Mouse (Mus musculus) limb, embryonic 15.5 days (tissue): Measurements from ENCODE around the gene Kptn. TPM values are rescaled to one million over a fixed set of nuclear protein-coding genes. Genes with fewer than 3 reads are reported as not detected.

Experiments used
- ATAC-seq: fragments of 200-750 bp; cut with Nextera tagmentation; 2 replicates; pipeline ENCODE4 v1.8.0; 2017; ENCODE audit warnings: low read depth, moderate TSS enrichment; ENCODE audit not compliant: insufficient number of reproducible peaks, low FRiP score, low TSS enrichment
- H3K27ac ChIP-seq: fragments of 300-500 bp; sonication (generic); 2 replicates; pipeline ENCODE4 v1.5.1; 2015; ENCODE audit warnings: moderate library complexity, mild to moderate bottlenecking, inconsistent platforms
- H3K27me3 ChIP-seq: fragments of 300-500 bp; sonication (generic); 2 replicates; pipeline ENCODE4 v1.6.1; 2015; ENCODE audit warnings: inconsistent platforms
- H3K36me3 ChIP-seq: fragments of 300-500 bp; sonication (generic); 2 replicates; pipeline ENCODE4 v1.6.1; 2015; ENCODE audit warnings: inconsistent platforms
- H3K4me1 ChIP-seq: fragments of 300-500 bp; sonication (generic); 2 replicates; pipeline ENCODE4 v1.6.1; 2015; ENCODE audit warnings: inconsistent platforms
- H3K4me2 ChIP-seq: fragments of 300-500 bp; sonication (generic); 2 replicates; pipeline ENCODE4 v1.6.1; 2015; ENCODE audit warnings: mild to moderate bottlenecking, inconsistent platforms
- H3K4me3 ChIP-seq: fragments of 300-500 bp; sonication (generic); 2 replicates; pipeline ENCODE4 v1.5.1; 2015; ENCODE audit warnings: mild to moderate bottlenecking, inconsistent platforms
- H3K9ac ChIP-seq: fragments of 300-500 bp; sonication (generic); 2 replicates; pipeline ENCODE4 v1.6.1; 2015; ENCODE audit warnings: inconsistent platforms
- H3K9me3 ChIP-seq: fragments of 300-500 bp; sonication (generic); 2 replicates; pipeline ENCODE4 v1.6.1; 2016; ENCODE audit warnings: inconsistent platforms
- WGBS: fragments of 180-500 bp; shearing (Covaris S2); methylation state at CpG from one replicate; pipeline ENCODE4 v1.1.7; 2015; 5-methylcytosine and 5-hydroxymethylcytosine counted together
- polyA plus RNA-seq: library from polyadenylated mRNA; unstranded; fragments of >200 nt; fragmentation: Nextera tagmentation; extraction: Ambion mirVana; gene quantifications from 2 replicates; pipeline ENCODE4 v1.2.1, GENCODE M21; 2015

Kptn gene
- polyA plus RNA-seq, 1 experiment from 2014 or later = 31.2 TPM

GRCm38 (mm10) chr7:16149241-16149640 is 29.5 kb downstream of the Kptn start:
- no peak overlapping the region for H3K4me3 ChIP-seq
- H3K27ac ChIP-seq = no peak overlapping the region
- H3K9ac ChIP-seq = no peak overlapping the region
- 0 out of 2 replicates have a peak, but pooled peaks cover 3% of the 10 kb centered on the region for H3K36me3 ChIP-seq
- H3K9me3 ChIP-seq = no peaks in the 10 kb centered on the region
- H3K4me2 ChIP-seq = no peak overlapping the region
- ATAC-seq = no peak
- H3K27me3 ChIP-seq = peaks cover 18% of the 10 kb centered on the region; the same call in 1 of the 2 replicates
- WGBS = 51% methylated on average over 5 of the region's 5 CpGs
- no peaks in the 10 kb centered on the region for H3K4me1 ChIP-seq

DNA sequence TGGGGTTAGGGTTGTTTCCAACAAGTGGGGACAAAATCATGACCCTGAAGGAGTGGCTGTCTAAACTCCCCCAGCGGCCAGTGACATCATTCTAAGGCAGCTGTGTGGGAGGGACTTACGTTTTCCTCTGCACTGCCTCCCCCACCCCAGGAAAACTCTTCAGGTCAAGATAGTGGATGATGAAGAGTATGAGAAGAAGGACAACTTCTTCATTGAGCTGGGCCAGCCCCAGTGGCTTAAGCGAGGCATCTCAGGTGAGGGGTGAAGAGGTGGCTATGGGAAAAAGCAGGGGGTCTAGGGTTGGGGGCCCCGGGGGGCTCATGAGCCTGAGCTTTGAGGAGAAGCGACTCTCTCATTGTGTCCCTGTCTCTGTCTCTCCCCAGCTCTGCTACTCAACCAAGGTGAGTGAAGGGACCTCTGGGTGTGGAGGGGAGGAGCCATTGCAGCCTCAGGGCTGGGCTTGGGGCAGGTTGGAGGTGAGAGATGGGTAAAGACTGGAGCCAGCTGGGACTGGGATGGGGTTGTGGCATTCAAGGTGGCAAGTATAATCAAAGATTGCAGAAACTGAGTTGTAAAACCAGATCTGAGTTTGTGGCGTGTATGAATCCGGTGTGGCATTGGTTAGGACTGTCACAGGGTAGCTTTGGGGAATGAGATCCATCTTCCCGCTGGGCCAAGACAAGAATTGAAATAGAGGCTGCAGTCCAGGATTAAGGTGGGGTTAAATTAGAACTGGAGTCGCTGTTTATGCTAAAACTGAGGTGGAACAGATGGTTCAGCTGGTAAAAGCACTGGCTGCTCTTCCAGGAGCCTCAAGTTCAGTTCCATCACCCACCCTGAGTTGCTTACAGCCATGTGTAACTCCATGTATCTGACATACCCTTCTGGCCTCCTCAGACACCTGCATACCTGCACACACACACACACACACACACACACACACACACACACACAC is 30.8 kb downstream of the Kptn start:
- H3K4me3 ChIP-seq = no peak overlapping the region
- no peaks in the 10 kb centered on the region for H3K36me3 ChIP-seq
- H3K9ac ChIP-seq = no peak overlapping the region
- no peak overlapping the region for H3K27ac ChIP-seq
- peaks cover 18% of the 10 kb centered on the region; the same call in 1 of the 2 replicates for H3K27me3 ChIP-seq
- no peaks in the 10 kb centered on the region for H3K4me1 ChIP-seq
- no peak overlapping the region for H3K4me2 ChIP-seq
- no peaks in the 10 kb centered on the region for H3K9me3 ChIP-seq
- 66% methylated on average over 9 of the region's 9 CpGs for WGBS
- no peak for ATAC-seq

GRCm38 (mm10) chr7:16153522-16153921 is 33.8 kb downstream of the Kptn start:
- peaks cover 6% of the 10 kb centered on the region for H3K27me3 ChIP-seq
- 14% methylated on average over 10 of the region's 10 CpGs for WGBS
- no peak overlapping the region for H3K9ac ChIP-seq
- no peak overlapping the region for H3K4me3 ChIP-seq
- H3K36me3 ChIP-seq = no peaks in the 10 kb centered on the region
- no peak overlapping the region for H3K27ac ChIP-seq
- no peak for ATAC-seq
- no peaks in the 10 kb centered on the region; the same call in 1 of the 2 replicates for H3K4me1 ChIP-seq
- H3K9me3 ChIP-seq = no peaks in the 10 kb centered on the region
- H3K4me2 ChIP-seq = no peak overlapping the region

DNA sequence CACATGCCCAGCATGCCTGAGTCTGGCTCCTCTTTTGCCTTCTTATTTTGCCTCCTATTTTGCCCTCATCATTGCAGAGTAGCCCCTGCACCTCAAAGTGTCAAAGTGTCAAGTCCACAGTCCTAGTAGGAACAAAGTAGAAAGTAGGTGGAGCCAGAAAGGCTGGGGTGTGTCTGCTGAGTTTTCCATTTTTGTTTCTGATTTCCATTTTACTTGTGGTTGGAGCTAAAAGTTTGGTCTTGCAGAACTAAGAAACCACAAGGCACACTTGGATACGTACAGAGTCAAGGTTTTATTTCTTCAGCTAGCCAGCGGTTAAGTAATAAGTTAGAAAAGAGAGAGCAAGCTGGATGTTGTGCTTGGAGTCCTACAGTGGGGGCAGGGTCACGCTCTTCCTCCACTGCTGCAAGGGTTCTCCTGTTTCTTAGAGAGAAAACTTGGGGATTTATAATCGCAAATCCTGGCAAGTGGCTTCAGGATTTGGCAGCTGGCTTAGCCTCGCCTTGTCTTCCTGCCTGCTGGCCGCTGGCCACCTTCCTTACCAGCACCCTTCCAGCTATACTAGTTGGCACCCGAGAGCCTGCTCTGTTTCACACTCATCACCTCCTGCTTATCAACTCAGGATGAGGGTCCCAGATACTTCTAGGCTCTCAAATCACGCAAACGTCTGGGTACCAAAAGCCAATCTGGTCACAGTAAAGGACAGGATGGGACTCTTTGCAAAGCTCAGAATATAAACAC is 35.6 kb downstream of the Kptn start:
- no peak overlapping the region for H3K4me3 ChIP-seq
- H3K9ac ChIP-seq = no peak overlapping the region
- H3K4me2 ChIP-seq = no peak overlapping the region
- H3K36me3 ChIP-seq = no peaks in the 10 kb centered on the region
- WGBS = 56% methylated on average over 9 of the region's 9 CpGs
- H3K9me3 ChIP-seq = no peaks in the 10 kb centered on the region
- H3K4me1 ChIP-seq = peaks cover 3% of the 10 kb centered on the region
- no peak overlapping the region for H3K27ac ChIP-seq
- peaks cover 21% of the 10 kb centered on the region for H3K27me3 ChIP-seq
- no peak for ATAC-seq

- no peak for ATAC-seq
- no peak overlapping the region for H3K27ac ChIP-seq
- H3K4me2 ChIP-seq = no peak overlapping the region
- no peak overlapping the region for H3K4me3 ChIP-seq
- H3K4me1 ChIP-seq = peaks cover 3% of the 10 kb centered on the region
- H3K36me3 ChIP-seq = no peaks in the 10 kb centered on the region
- H3K27me3 ChIP-seq = peaks cover 21% of the 10 kb centered on the region
- no peaks in the 10 kb centered on the region for H3K9me3 ChIP-seq
- 72% methylated on average over 8 of the region's 8 CpGs for WGBS
- H3K9ac ChIP-seq = no peak overlapping the region
Measured at GRCm38 (mm10) chr7:16156105-16156714, 36.5 kb downstream of the Kptn start.

- no peaks in the 10 kb centered on the region for H3K9me3 ChIP-seq
- peaks cover 3% of the 10 kb centered on the region for H3K4me1 ChIP-seq
- no peaks in the 10 kb centered on the region for H3K36me3 ChIP-seq
- H3K27ac ChIP-seq = no peak overlapping the region
- H3K4me3 ChIP-seq = no peak overlapping the region
- H3K4me2 ChIP-seq = no peak overlapping the region
- ATAC-seq = no peak
- WGBS = 15% methylated on average over 39 of the region's 39 CpGs
- H3K9ac ChIP-seq = no peak overlapping the region
- peaks cover 23% of the 10 kb centered on the region for H3K27me3 ChIP-seq
Measured at GRCm38 (mm10) chr7:16158735-16159134, 39.0 kb downstream of the Kptn start.

DNA sequence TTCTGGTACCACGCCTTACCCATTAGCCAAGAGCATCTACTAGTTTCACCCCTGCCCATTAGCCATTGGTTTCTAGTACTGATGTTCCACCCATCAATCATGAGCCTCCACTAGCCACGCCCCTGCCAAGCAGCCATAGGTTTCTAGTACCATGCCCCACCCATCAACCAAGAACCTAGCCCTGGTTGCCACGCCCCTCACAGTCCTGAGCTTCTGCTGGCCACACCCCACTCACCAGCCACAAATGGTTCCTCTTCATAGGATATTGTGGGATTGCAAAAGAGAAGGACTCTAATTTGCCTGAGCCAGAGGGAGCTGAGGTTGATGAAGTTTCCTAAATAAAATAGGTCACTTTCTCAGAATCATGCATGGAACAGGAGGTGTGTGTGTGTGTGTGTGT is 41.0 kb downstream of the Kptn start:
- H3K27ac ChIP-seq = no peak overlapping the region
- H3K9ac ChIP-seq = no peak overlapping the region
- H3K4me1 ChIP-seq = peaks cover 3% of the 10 kb centered on the region
- WGBS = 64% methylated on average over 3 of the region's 3 CpGs
- H3K9me3 ChIP-seq = no peaks in the 10 kb centered on the region
- H3K27me3 ChIP-seq = peaks cover 23% of the 10 kb centered on the region
- no peak overlapping the region for H3K4me3 ChIP-seq
- H3K4me2 ChIP-seq = no peak overlapping the region
- ATAC-seq = no peak
- no peaks in the 10 kb centered on the region for H3K36me3 ChIP-seq

DNA sequence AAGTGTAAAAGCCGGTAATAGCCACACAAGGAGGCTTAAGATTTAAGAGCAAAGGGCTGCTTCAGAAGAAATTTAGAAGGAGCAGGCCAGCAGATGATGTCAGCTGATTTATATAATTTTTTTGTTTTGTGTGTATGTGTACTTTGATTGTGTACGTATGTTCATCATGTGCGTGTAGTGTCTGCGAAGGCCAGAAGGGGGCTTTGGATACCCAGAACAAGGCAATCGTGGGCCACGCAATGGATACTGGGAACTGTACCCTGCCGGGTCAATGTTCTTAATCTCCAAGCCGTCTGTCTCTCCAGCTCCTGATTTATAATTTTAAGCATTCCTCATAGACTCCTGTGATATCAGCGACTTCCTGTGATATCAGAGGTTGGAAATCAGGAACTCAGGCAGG is 41.6 kb downstream of the Kptn start:
- Histone ChIP-seq H3K9me3 (no peaks in the 10 kb centered on the region), H3K9ac (no peak overlapping the region)
- WGBS = 89% methylated on average over 9 of the region's 9 CpGs

GRCm38 (mm10) chr7:16162036-16162435 is 42.3 kb downstream of the Kptn start:
- no peak overlapping the region for H3K27ac ChIP-seq
- ATAC-seq = no peak
- 71% methylated on average over 7 of the region's 7 CpGs for WGBS
- peaks cover 3% of the 10 kb centered on the region; the same call in 1 of the 2 replicates for H3K4me1 ChIP-seq
- H3K4me3 ChIP-seq = no peak overlapping the region
- H3K27me3 ChIP-seq = peaks cover 23% of the 10 kb centered on the region
- H3K9me3 ChIP-seq = no peaks in the 10 kb centered on the region
- no peaks in the 10 kb centered on the region for H3K36me3 ChIP-seq
- H3K4me2 ChIP-seq = no peak overlapping the region
- no peak overlapping the region for H3K9ac ChIP-seq

More for the DNA sequence above, 41.6 kb downstream of the Kptn start:
- no peaks in the 10 kb centered on the region for H3K36me3 ChIP-seq
- ATAC-seq = no peak
- no peak overlapping the region for H3K4me2 ChIP-seq
- peaks cover 3% of the 10 kb centered on the region; the same call in 1 of the 2 replicates for H3K4me1 ChIP-seq
- H3K27ac ChIP-seq = no peak overlapping the region
- H3K4me3 ChIP-seq = no peak overlapping the region
- peaks cover 23% of the 10 kb centered on the region for H3K27me3 ChIP-seq

- H3K4me2 ChIP-seq = no peak overlapping the region
- no peak overlapping the region for H3K9ac ChIP-seq
- no peaks in the 10 kb centered on the region for H3K36me3 ChIP-seq
- peaks cover 46% of the 10 kb centered on the region for H3K27me3 ChIP-seq
- H3K4me3 ChIP-seq = no peak overlapping the region
- H3K4me1 ChIP-seq = peaks cover 11% of the 10 kb centered on the region
- H3K9me3 ChIP-seq = no peaks in the 10 kb centered on the region; the same call in 1 of the 2 replicates
- 0% methylated on average over 1 of the region's 1 CpGs for WGBS
- H3K27ac ChIP-seq = no peak overlapping the region
- no peak for ATAC-seq
Measured at GRCm38 (mm10) chr7:16172141-16172581, 52.5 kb downstream of the Kptn start.

GRCm38 (mm10) chr7:16172586-16173140 is 53.0 kb downstream of the Kptn start:
- H3K27ac ChIP-seq = no peak overlapping the region
- H3K27me3 ChIP-seq = peaks cover 51% of the 10 kb centered on the region
- H3K9me3 ChIP-seq = no peaks in the 10 kb centered on the region
- 24% methylated on average over 1 of the region's 1 CpGs for WGBS
- H3K9ac ChIP-seq = no peak overlapping the region
- ATAC-seq = no peak
- no peak overlapping the region for H3K4me2 ChIP-seq
- peaks cover 11% of the 10 kb centered on the region for H3K4me1 ChIP-seq
- no peaks in the 10 kb centered on the region for H3K36me3 ChIP-seq
- H3K4me3 ChIP-seq = no peak overlapping the region
